Mouse (Mus musculus) lung, postnatal 0 days (tissue): ENCODE data around the gene Tmem267. TPM values are rescaled to one million over a fixed set of nuclear protein-coding genes. Genes with fewer than 3 reads are reported as not detected.
"Not testable (repeated sequence)": the region's sequence is repeated elsewhere in the genome, so short reads cannot be mapped to it uniquely, and the experiment has no call there.

Experiments used
- ATAC-seq: fragments of 200-750 bp; cut with Nextera tagmentation; 2 replicates; pipeline ENCODE4 v1.8.0; 2017; ENCODE audit warnings: moderate library complexity
- DNase-seq: peaks from one replicate; pipeline ENCODE4 v3.0.0-alpha.2; 2016; ENCODE audit warnings: low spot score
- H3K27ac ChIP-seq: fragments of 300-500 bp; sonication (generic); 2 replicates; pipeline ENCODE4 v1.5.1; 2014; ENCODE audit warnings: antibody characterized with exemption, mild to moderate bottlenecking, low read length, mixed read lengths
- H3K27me3 ChIP-seq: fragments of 300-500 bp; sonication (generic); replicated peaks from 2 replicates; pipeline ENCODE4 v1.6.1; 2014; ENCODE audit warnings: low read length, mixed read lengths; ENCODE audit not compliant: insufficient read depth
- H3K36me3 ChIP-seq: fragments of 300-500 bp; sonication (generic); 2 replicates; pipeline ENCODE4 v1.6.1; 2014; ENCODE audit warnings: low read length, mixed read lengths; ENCODE audit not compliant: insufficient read depth
- H3K4me1 ChIP-seq: fragments of 300-500 bp; sonication (generic); 2 replicates; pipeline ENCODE4 v1.6.1; 2014; ENCODE audit warnings: antibody characterized with exemption, low read depth, low read length, mixed read lengths; ENCODE audit not compliant: insufficient read depth
- H3K4me2 ChIP-seq: fragments of 300-500 bp; sonication (generic); replicated peaks from 2 replicates; pipeline ENCODE4 v1.6.1; 2014; ENCODE audit warnings: low read depth, mild to moderate bottlenecking, low read length, moderate library complexity, mixed read lengths
- H3K4me3 ChIP-seq: fragments of 300-500 bp; sonication (generic); 2 replicates; pipeline ENCODE4 v1.5.1; 2014; ENCODE audit warnings: low read depth, low read length
- H3K9ac ChIP-seq: fragments of 300-500 bp; sonication (generic); replicated peaks from 2 replicates; pipeline ENCODE4 v1.6.1; 2014; ENCODE audit warnings: low read depth, mild to moderate bottlenecking
- H3K9me3 ChIP-seq: fragments of 300-500 bp; sonication (generic); 2 replicates; pipeline ENCODE4 v1.6.1; 2016; ENCODE audit warnings: low read length, mixed read lengths
- CTCF ChIP-seq: IDR thresholded peaks from 2 replicates; pipeline ENCODE4 v1.5.1; 2016; ENCODE audit warnings: antibody characterized with exemption, mild to moderate bottlenecking
- EP300 ChIP-seq: IDR thresholded peaks from 2 replicates; pipeline ENCODE4 v1.6.1; 2016; ENCODE audit warnings: antibody characterized with exemption, mild to moderate bottlenecking, control low read depth
- WGBS: fragments of 180-500 bp; shearing (Covaris S2); extraction: QIAGEN DNeasy Blood & Tissue Kit; methylation state at CpG from one replicate; pipeline ENCODE4 v1.1.7; 2014; 5-methylcytosine and 5-hydroxymethylcytosine counted together
- polyA plus RNA-seq: library from polyadenylated mRNA; unstranded; fragments of >200 nt; fragmentation: Nextera tagmentation; extraction: Ambion mirVana; gene quantifications from 2 replicates; pipeline ENCODE4 v1.2.1, GENCODE M21; 2015

Gene Tmem267
- polyA plus RNA-seq, 1 experiment from 2014 or later, result 0.98 TPM

GRCm38 (mm10) chr13:119599498-119599897 is 111.7 kb downstream of the Tmem267 start:
- not testable (repeated sequence) for ATAC-seq

GRCm38 (mm10) chr13:119600166-119600565 is 112.3 kb downstream of the Tmem267 start:
- not testable (repeated sequence) for H3K27me3 ChIP-seq, H3K4me3 ChIP-seq, H3K27ac ChIP-seq, H3K9ac ChIP-seq, H3K36me3 ChIP-seq, H3K4me2 ChIP-seq, H3K4me1 ChIP-seq
- DNase-seq (peak; percentile 91), ATAC-seq (peak; percentile 22; the same call in 1 of the 2 replicates)
- peaks cover 13% of the 10 kb centered on the region for H3K9me3 ChIP-seq

More at GRCm38 (mm10) chr13:119599498-119599897, 111.7 kb downstream of the Tmem267 start:
- DNase-seq, result peak; percentile 25
- peaks cover 13% of the 10 kb centered on the region for H3K9me3 ChIP-seq
- H3K36me3 ChIP-seq, H3K4me2 ChIP-seq, H3K4me3 ChIP-seq, H3K9ac ChIP-seq, H3K27ac ChIP-seq, H3K27me3 ChIP-seq, H3K4me1 ChIP-seq: not testable (repeated sequence)
- 77% methylated on average over 2 of the region's 2 CpGs for WGBS

GRCm38 (mm10) chr13:119602688-119603331 is 115.0 kb downstream of the Tmem267 start:
- H3K4me1 ChIP-seq, H3K27ac ChIP-seq, H3K9me3 ChIP-seq, H3K9ac ChIP-seq, H3K27me3 ChIP-seq, H3K4me3 ChIP-seq, H3K36me3 ChIP-seq, ATAC-seq, H3K4me2 ChIP-seq: not testable (repeated sequence)
- peak; percentile 12 for DNase-seq
- WGBS, result 47% methylated on average over 12 of the region's 13 CpGs

- not testable (repeated sequence) for H3K36me3 ChIP-seq, H3K9ac ChIP-seq, H3K4me1 ChIP-seq, H3K27me3 ChIP-seq, H3K9me3 ChIP-seq, H3K27ac ChIP-seq, DNase-seq, H3K4me3 ChIP-seq, H3K4me2 ChIP-seq
- 90% methylated on average over 6 of the region's 8 CpGs for WGBS
- peak; percentile 10 for ATAC-seq
Measured at GRCm38 (mm10) chr13:119603890-119604289, 116.1 kb downstream of the Tmem267 start.

- ATAC-seq, DNase-seq, H3K9me3 ChIP-seq, H3K27ac ChIP-seq, H3K4me1 ChIP-seq, H3K9ac ChIP-seq, H3K27me3 ChIP-seq, H3K4me2 ChIP-seq, H3K36me3 ChIP-seq, H3K4me3 ChIP-seq: not testable (repeated sequence)
- WGBS, result 92% methylated on average over 7 of the region's 9 CpGs
Measured at GRCm38 (mm10) chr13:119604322-119604721, 116.5 kb downstream of the Tmem267 start.

- WGBS, result 91% methylated on average over 3 of the region's 3 CpGs
- no peak for TF ChIP-seq EP300
- TF ChIP-seq CTCF, result no peak
- no peak overlapping the region for H3K4me2 ChIP-seq
- H3K4me1 ChIP-seq, result no peaks in the 10 kb centered on the region
- no peaks in the 10 kb centered on the region for H3K36me3 ChIP-seq
- DNase-seq (no peak), ATAC-seq (no peak)
- H3K9ac ChIP-seq, result no peak overlapping the region
- no peaks in the 10 kb centered on the region for H3K9me3 ChIP-seq
- H3K27ac ChIP-seq, result no peak overlapping the region
- no peak overlapping the region for H3K4me3 ChIP-seq
- H3K27me3 ChIP-seq, result no peaks in the 10 kb centered on the region
Measured at GRCm38 (mm10) chr13:119618841-119619240, 131.0 kb downstream of the Tmem267 start.

- Histone ChIP-seq H3K4me1 (no peaks in the 10 kb centered on the region), H3K4me2 (no peak overlapping the region), H3K36me3 (no peaks in the 10 kb centered on the region), H3K27me3 (no peaks in the 10 kb centered on the region), H3K4me3 (no peak overlapping the region), H3K27ac (no peak overlapping the region), H3K9ac (no peak overlapping the region), H3K9me3 (no peaks in the 10 kb centered on the region)
- TF ChIP-seq CTCF, result no peak
- TF ChIP-seq EP300, result no peak
- ATAC-seq (no peak), DNase-seq (no peak)
- 56% methylated on average over 3 of the region's 3 CpGs for WGBS
Measured at GRCm38 (mm10) chr13:119619735-119620134, 131.9 kb downstream of the Tmem267 start.
